Mouse (Mus musculus) hindlimb bud, embryonic 11.5 days (tissue): ENCODE results near the gene Nek6.
A peak's percentile ranks its signal among the peaks of the same experiment; 100 is the strongest.

Source experiments
- DNase-seq: peaks from one replicate; pipeline ENCODE4 v3.0.0-alpha.2; 2012; ENCODE audit warnings: low read depth, low spot score; ENCODE audit errors: extremely low spot score

Gene Nek6

GRCm38 (mm10) chr2:38619777-38620176 is 108.3 kb downstream of the Nek6 start:
- DNase-seq = no peak

- no peak for DNase-seq
Measured at GRCm38 (mm10) chr2:38621076-38621475, 109.6 kb downstream of the Nek6 start.

DNA sequence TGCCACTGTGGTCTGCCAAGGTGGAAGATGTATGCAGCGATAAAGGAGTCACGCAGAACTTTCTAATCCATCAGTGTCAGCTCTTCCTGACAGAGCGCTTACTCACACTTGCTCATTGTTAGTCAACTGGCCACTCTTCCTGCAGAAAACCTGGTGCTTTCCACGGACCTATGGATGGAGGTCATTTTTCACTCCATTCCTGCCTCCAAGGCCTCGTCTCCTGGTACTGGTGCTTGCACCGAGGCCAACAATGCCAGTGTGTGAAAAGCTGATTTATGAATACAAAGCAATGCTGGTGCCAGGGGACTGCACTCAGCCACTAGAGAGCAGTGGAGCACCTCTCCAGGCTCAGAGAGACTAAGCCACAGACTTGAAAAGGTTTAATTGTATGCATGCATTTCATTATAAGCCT is 110.2 kb downstream of the Nek6 start:
- no peak for DNase-seq

GRCm38 (mm10) chr2:38623411-38623810 is 112.0 kb downstream of the Nek6 start:
- no peak for DNase-seq

- no peak for DNase-seq
Measured at GRCm38 (mm10) chr2:38623821-38624590, 112.6 kb downstream of the Nek6 start.

DNA sequence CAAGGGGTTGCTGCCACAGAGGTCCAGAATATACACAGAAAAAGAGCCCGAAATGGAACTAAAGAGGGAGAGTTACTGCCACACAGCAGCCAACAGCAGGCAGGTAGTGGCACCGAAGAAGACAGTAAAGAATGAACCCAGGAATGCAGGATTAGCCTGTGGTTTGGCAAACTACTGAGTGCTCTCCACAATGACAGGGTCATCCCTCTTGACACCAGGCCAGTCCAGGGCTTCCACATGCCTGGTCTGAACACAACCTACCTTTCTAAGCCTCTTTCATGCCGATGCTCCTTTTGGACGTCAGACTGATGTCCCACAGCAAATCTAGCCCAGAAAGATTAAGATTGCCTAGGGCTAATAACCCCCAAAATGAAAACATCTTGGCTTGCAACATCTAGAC is 117.4 kb downstream of the Nek6 start:
- no peak for DNase-seq

- DNase-seq = no peak
Measured at GRCm38 (mm10) chr2:38629451-38629850, 118.0 kb downstream of the Nek6 start.

- DNase-seq = no peak
Measured at GRCm38 (mm10) chr2:38630574-38630973, 119.1 kb downstream of the Nek6 start.

GRCm38 (mm10) chr2:38637716-38638267 is 126.3 kb downstream of the Nek6 start:
- DNase-seq = no peak

DNA sequence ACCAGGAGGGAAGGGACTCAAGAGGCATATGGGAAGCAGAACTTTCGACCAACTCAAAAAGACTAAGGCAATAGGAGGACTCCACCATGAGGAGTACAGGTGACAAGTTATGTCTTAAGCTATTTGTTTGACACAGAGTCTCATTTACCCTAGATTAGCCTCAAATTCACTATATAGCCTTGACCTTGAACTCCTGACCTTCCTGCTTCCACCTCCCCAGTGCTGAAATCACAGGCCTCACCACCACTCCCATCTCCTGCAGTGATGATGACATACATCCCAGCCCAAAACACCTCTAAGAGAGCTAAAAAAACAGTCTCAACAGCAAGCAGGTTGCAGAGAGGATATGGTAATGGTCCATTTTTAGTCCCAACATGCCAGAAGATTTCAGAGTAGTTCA is 130.3 kb downstream of the Nek6 start:
- no peak for DNase-seq

DNA sequence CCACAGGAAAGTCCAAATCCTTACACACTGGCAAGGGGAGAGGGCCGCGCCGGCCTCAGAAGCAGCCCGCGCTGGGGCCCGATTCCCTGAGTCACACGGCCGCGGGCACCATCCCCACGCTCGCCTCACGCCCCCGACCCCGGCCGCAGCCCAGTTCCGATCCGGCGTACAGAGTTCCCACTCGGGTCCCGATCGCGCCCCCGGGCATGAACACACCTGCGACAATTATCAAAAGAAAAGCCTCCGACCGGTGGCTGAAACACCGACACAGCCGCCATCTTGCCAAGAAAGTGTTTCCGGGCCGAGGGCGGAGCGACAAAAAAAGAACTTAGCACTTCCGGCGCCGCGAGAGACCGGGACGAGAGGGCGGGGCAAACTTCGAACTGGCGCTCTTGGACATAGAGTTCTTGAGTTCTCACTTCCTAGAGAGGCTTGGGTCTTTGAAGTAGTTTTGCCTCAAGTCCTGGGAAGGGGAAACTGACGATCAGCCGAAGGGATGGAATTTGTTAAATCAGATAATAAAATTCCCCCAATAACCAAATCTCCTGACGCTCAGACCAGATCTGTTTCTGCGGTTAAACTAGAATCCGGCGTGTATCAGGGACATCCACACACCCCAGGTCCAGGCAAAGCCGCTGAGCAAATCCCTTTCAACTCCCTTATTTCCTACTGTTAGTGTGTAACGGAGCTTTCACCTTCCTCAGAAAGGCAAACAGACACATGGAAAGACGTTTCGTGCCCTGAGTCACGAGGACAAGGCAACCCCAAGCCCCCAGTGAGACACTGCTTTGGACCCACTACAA is 132.4 kb downstream of the Nek6 start, which contains the start of gene Psmb7:
Psmb7 (minus strand) TSS at position 463 of the 803 bp plus-strand sequence.
- DNase-seq = peak; percentile 84
